Mouse (Mus musculus) cerebellum, adult 11 months (tissue): ENCODE measurements around the gene Ect2l.

Experiments used
- DNase-seq: peaks from one replicate; pipeline ENCODE4 v3.0.0; 2022

The Ect2l gene

DNA sequence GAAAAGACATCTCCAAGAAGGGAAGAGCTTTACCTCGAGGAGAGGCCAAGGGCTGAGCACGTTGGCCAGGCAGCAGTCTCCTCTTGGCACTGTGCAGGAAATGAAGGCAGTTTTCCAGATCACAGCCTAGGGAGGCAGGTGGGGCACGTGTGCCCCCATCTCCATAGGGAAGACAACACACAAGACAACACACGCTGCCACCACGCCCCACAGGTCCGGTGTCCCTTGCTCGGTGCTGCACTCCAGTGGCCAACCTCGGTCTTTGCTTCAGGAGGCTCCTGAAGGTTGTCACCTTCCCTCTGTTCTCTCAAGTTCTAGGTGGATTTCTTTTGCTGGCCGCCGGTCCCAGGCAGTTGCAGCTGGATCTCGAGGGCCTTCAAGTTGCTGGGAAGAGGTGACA lies at the start of gene Ect2l:
TSS of gene Ect2l (minus strand) at position 165 of the 400 bp plus-strand sequence.
- DNase-seq, result no peak

DNA sequence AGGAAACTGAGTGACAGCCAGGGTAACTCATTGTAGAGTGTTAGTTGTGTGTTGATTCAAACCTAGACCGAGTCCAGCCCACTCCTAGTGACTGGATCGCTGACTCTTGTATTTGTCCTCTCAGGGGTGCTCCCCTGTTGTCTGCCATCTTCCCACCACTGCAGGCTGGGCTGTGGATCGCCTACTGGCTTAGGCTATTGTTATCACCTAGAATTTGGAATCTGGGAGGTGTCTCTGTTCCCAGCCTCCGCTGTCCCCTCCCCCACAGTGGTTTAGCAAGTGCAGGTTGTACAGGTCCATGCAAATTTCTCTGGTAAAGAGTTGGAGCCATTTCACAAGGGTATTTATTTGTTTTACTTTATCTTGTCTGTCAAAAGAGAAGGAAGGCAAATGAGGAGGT lies 40.7 kb upstream of the Ect2l start:
- no peak for DNase-seq

DNA sequence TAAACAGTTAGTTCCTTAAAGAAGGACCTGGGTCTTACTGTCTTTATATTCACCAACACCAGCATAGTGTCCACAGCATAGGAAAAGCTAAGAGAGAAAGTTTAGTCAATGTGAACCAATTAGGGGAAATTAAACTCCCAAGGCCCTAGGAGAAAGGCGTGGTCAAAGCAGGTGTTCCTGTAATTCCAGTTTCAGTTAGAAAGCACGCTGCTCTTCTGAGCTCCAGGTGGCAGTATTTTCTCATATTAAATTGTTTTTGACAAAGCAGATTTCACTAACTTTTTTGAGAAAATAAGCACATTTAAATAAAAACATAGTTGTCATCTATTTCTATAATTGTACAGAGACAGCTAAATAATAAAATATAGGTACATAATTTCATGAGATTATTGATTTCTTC lies 32.9 kb upstream of the Ect2l start:
- no peak for DNase-seq

DNA sequence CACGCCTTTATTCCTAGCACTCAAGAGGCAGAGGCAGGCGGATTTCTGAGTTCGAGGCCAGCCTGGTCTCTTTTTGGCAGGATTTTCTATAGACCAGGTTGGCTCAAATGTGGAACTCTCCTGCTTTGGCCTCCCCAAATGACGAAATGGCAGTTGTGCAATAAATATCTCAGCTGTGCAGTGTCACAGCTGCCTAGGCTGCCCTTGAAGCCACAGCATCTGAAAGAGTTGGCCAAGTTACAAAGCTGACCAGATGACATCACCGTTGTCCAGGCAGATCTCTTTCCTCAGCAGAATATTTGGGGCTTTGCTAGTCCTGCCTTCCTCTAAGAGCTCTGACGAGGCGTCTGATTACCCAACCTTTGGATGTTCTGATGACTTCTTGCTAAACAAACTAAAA lies 26.5 kb upstream of the Ect2l start:
- no peak for DNase-seq

DNA sequence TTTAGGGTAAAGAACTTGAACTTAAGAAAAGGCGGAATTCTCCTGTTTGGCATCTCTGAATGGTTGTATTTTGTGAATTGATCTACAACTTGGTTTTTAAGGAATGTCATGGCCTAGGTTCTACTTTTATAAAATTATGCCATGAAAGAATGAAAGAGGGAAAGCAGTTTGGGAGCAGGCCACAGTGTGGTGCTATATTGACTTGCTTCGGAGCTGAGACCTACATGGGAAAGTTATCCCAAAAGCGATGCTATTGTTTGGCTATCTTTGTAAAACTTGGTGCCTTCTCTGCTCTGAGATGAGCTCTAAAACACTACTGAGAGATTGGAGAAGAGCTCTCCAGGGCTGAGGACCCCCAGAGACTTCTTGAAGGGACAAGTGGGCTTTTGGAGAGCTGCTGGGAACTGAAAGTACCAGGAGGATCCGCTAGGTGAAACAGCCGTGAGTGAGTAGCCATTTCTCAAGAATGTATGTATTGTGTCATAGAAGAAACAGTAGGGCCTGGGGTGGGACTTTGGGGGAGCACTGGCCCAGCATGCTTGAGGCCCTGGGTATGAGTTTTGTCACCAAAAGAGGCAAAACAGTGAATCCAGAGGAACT lies 25.7 kb upstream of the Ect2l start:
- DNase-seq, result no peak

DNA sequence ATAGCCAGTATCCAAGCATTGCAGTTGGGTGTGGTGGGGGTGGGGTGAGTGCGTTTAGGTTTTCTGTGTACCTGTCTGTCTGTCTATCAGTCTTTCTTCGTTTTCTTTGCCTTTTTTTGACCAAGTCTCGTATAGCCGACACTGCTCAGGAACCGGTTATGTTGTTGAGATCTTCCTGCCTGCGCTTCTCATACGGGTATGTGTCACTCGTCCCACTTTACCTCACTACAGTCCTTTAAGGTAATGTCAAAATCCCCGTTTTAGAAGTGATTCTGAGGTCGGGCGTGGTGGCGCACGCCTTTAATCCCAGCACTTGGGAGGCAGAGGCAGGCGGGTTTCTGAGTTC lies 24.7 kb upstream of the Ect2l start:
- no peak for DNase-seq

DNA sequence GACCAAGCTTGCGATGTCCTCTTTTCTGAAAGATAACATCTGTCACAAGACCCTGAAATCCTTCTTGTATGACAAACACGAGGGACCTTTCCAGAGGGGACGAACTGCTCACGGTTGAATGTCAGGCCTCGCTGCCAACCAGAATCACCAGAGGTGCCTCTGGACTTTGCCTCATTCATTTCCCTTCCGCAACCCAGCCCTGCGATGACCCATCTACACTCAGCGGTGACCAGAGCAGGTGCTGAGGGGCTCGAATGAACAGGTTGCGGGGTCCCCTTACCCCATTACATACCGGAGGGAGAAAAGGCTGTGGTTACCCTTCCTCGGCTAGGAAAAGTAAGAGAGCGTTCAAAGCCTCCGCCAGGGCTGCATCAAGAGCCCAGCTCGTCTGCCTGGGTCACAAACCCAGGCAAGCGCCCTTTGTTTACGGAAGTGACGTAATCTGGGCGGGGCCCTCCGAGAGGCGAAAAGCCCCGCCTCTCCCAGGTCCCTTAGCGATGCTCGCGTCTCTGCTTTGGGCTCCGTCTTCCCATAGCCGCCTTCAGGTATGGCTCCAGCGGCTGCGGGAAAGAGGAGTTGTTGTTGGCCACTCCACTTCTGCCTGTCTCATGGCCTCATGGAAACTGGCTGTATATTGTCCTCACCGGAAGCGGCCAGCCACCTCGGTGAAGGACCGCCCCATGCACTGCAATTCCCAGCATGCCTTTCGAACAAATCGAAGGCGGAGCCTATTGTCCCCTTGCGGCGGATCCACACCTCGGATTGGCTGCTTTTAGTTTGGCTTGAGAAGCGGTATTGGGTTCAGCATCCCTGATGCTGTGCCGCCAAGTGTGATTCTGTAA lies 24.1 kb upstream of the Ect2l start, which contains the start of gene Ccdc28a:
TSS of gene Ccdc28a (minus strand) at position 439 of the 842 bp plus-strand sequence.
- DNase-seq, result peak; percentile 94

DNA sequence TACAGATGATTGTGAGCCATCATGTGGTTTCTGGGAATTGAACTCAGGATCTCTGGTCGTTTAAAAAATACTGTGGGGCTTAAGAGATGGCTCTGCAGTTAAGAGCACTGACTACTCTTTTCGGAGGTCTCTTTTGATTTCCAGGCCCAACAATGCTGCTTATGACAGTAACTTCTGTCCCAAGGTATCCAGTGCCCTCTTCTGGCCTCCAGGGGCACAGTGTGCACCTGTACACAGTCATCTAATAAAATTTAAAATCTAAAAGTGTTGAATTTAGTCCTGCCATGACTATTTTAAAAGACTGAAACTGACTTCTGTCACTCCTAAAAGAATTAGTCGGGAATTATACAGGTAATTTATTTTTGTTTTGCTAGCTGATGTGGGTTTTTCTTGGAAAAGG lies 23.2 kb upstream of the Ect2l start:
- DNase-seq, result no peak

DNA sequence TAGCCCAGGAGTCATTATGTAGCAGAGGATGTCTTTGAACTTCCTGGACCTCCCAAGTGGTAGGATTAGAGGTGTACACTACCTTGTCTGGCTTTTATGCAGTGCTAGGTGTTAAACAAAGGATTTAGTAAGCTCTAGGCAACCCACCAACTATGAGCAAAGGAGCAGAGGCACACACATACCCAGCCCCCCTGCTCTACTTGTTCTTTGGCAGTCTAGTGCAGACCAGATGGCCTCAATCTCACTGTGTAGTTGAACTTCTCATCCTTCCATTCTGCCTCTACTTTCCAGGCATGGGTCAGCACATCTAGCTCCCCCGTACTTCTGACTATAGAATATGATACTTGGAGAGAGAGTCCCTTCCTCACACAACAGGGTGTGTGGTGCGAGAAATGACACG lies 13.7 kb upstream of the Ect2l start:
- DNase-seq, result no peak

DNA sequence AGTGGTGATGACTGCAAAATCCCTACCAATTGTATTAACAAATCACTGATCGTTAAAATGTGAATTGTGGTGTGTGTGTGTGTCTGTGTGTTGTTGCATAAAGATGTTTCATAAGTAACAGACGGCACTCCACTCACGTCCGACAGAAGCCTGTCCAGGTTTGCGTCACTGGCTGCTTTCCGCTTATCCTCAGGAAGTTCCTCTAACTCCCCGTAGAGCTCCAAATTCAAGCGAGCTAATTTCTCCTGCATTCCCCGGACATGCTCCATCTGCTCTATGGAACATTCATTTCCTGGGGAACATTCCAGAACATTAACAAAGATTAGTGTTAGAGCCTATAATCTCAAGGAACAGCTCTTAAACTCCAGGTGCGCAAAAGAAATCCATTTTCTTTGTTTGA lies 8.7 kb upstream of the Ect2l start:
- peak; percentile 25 for DNase-seq

DNA sequence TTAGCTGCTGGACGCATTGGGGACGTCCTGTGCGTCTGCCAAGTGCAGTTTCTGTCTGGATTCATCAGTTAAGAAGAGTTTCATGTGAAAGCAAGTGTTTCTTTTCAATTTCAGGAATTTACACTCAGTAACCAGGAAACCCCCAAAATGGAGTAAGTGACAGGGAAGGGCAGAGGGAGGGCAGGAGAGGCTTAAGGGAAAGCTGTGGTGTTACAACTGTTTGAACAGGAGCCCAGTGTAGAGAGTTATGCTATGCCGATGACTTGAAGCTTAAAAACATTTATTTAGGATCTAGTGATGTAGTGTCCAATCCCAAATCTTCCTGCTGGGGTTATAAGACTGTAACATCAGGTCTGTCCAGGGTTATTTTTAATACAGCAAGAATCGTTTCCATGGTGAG lies 3.4 kb upstream of the Ect2l start:
- no peak for DNase-seq

DNA sequence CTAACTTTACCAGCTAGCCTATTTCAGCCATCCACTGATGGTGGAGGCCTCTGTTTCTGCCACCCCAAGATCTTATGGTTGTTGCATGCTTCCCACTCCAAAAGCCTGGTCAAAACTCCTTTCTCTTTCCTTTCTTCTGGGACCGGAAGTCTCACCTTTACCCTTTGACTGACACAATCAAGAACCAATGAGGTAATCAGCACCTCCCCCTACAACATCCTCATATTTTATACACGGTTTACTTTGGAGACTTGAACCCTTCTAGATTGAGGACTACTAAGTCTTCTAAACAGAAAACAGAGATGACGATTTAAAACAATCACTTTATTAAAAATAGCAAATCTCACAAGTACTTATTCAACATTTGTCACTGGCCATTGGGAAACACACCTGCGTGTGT lies 2.7 kb upstream of the Ect2l start:
- DNase-seq, result no peak

DNA sequence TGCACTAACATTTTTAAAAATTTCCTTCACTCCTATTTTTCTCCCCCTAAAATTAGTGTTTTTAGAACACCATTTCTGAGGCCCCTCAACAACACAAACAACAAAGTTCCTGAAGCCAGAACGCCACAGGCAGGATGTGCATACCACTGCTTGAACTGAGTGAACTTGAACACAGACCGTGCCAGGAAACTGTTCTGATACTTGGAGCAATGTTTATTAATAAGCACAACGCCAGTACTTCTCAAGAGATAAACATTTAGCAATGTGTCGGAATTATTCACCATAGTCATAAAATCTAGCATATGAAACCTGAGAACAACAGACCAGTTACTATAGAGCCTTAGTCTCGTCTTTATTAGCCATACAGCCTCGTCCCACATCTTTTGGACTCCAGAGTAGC lies 571 bp downstream of the Ect2l start:
- no peak for DNase-seq

DNA sequence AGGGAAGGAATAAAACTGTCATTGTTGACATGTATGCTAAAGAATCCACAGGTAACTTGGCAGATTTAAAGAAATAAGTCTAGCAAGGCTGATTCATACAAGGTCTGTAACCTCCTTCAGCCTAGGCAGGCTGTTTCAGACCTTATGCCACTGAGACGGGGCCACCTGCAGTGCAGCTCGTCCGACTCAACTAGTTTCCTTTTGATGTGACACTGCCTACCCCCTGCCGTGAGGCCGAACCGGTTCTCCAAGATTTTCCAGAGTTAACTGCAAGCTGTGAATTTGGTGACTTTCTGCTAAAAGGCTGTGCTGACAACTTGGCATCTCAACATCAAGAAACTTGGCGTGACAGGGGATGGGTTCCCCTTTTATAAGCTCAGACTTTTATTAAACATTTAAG lies 6.6 kb downstream of the Ect2l start:
- DNase-seq, result no peak

DNA sequence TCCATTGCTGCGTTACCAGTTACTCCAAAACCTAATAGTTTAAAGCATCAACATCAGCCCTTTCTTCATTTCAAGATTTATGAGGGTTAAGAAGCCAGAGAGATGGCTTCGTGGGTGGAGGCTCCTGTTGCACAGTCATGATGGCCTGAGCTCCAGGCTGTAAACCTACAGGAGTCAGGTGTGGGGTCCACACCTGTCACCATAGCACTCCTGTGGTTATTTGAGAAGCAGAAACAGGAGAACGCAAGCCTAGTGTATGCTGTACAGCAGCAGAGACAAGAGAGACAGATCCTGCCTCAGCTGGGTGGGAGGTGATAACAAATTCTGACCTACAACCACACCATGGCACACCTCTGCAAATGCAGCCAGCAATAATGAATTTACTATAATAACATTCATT lies 8.3 kb downstream of the Ect2l start:
- DNase-seq, result no peak

DNA sequence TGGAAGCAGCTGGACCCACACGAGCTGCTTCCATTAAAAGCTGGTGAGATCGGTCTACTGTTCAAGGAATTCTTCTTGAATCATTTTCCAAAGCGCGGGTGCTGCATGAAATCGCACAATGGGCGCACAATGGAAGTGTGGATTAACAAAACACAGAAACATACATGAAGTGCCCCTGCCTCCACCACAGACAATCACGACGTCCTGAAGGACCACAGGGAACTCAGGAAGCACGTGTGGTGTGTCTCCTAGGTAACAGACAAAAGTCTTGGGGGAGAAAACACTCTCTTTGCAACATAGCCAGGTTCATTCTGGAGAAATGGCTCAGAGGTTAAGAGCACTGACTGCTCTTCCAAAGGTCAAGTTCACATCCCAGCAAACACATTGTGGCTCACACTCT lies 10.0 kb downstream of the Ect2l start:
- no peak for DNase-seq

DNA sequence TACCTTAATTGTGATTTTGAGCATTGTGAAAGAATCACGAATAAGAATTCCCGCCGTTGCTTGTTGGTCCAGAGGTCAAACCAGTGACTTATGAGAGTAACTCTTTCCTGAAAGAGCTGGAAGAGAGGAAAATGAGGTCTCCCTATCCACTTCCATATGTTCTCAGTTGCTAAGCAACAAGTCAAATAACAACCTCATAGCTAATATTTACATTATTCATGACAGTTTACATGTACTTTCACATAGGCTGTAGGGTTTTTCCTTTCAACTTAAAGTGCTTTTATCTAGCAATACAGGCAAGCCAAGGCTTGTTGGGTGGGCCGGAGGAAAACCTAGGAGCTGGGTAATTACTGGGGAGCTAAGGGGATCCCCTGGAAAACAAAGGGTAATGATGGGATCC lies 10.8 kb downstream of the Ect2l start:
- no peak for DNase-seq

DNA sequence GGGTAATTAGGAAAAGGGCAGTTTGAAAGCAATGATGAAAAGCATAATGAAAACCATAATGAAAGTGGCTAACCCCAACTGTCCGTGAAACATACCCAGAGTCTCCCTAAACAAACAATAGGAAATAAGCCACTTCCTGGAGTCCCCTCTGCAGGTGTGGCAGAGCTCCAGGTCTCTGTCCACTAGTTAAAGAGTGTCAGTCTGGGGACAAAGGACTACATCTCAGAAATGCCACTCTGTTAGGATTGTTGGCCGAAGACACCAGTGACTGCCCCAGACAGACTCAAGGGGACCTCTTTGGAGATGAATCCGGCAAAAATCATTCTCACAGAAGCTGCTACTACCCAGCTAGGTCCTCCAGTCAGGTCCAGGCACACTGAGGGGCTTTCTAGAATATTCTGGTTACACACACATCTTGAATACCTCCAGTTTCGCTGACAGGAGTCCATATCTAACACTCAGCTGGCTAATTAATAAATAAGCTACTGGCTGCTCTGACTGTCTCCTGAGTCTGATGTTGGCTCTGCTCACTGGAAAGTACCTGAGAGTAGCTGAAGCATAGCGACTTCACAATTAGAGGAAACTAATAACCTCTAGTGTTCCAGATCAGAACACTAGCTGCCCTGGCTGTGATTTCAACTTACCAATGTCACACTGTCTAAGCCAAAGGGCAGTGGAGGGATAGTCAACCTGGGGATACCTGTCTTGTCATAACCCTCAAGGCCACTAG lies 12.2 kb downstream of the Ect2l start:
- DNase-seq, result no peak

DNA sequence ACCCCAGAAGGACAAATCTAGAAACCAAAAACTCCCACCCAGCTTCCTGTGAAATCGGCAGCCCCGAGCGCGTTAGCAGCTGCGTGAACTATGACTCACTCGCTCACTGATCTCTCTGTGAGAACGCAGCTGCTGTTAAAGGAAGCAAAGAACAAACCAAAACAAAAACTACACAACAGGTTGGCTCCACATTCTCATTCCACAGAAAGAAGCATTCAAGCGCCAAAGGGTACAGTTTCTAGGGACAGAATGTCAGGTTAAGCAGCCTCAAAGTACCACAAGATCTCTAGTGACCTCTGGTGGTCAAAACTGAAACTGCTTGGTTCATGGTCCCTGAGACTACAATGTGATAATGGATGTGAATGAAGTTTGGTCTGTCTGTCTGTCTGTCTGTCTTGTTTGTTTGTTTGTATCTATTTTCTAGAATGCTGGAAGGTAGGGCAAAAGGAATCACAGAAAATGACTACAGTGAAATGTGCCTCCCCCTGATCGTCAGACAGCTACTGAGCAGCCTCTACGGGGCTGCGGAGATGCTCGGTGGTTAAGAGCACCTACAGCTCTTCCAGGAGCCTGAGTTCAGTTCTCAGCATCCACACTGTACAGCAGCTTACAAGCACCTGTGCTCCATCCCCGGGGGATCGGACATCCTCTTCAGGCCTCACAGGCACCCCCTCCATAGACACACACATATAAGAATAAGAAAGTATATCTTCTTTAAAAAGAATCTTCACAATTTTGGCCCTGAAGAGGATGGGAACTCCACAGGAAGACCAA lies 13.3 kb downstream of the Ect2l start:
- DNase-seq, result peak; percentile 58

DNA sequence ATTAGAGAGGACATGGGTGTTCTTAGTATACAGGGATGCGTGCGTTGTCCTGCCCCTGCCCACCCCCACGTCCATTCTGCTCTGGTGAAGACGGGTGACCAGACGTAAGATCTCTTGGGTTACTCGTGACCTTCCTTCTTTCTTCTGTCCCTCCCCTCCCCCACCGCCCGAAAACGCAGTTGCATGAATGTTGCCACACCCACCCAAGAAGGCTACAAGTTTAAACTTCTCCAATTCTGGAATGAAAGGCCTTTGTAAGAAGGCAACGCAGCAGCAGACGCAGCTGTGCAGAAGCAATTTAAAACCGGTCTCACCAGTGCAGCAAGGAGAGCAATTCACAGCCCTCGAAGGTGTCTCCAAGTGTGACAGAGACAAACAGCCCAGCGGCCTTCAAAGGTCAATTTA lies 16.0 kb downstream of the Ect2l start:
- no peak for DNase-seq

DNA sequence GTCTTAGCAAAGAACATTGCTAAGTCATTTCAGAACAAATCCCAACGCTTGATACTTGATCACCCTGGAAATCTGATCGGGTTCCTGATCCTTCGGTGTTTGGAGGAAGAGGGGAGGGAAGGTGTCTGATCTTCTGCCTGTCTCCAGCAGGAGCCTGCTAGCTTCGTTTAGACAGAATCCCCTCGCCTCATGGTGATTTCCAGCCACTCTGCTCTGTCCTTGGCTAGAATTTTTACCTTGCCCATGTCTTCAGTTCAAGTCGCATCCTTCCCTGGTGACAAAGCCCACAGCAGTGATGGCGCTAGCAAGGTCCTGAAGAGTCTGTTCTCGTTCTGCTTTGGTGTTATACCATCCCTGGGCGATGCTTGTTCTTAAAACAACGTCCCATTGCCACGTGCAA lies 16.5 kb downstream of the Ect2l start:
- DNase-seq, result no peak

DNA sequence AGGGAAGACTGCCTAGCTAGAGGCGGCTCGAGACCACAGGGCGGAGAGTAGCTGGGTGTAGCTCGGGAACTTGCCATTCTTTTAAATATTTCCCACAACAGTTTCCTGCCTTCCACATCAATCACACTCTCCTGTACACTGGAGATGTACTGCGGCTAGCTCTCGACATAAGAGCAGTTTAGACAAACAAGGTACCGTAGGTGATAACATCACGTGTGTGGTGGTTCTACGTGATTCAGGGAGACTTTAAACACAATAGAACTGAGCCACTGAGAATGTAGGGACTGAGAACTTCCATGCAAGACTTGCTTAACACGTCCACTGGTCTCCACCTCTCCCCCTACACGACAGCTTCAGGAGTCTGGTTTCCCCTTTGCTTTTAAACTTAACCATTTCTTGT lies 17.5 kb downstream of the Ect2l start:
- no peak for DNase-seq

DNA sequence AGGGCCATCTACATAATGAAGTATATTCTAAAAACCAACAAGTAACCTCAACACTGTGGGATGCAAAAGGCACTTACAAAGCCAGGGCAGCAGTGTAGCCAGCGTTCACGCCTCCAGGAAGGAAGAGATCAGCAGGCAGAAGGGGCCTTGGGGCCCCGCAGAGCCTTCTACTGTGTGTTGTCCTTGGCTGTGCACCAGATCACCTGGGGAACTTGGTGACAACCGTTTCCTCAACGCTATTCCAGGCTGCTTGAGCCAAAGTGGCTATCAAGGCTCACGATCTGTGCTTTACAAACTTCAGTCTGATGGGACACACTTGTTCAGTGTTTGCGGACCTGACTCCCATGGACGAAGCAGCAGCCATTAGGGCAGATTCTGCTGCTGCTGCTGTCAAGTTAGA lies 19.0 kb downstream of the Ect2l start:
- no peak for DNase-seq
